ENCODE assay signal across 8 mouse cellular contexts in the genomic region with DNA sequence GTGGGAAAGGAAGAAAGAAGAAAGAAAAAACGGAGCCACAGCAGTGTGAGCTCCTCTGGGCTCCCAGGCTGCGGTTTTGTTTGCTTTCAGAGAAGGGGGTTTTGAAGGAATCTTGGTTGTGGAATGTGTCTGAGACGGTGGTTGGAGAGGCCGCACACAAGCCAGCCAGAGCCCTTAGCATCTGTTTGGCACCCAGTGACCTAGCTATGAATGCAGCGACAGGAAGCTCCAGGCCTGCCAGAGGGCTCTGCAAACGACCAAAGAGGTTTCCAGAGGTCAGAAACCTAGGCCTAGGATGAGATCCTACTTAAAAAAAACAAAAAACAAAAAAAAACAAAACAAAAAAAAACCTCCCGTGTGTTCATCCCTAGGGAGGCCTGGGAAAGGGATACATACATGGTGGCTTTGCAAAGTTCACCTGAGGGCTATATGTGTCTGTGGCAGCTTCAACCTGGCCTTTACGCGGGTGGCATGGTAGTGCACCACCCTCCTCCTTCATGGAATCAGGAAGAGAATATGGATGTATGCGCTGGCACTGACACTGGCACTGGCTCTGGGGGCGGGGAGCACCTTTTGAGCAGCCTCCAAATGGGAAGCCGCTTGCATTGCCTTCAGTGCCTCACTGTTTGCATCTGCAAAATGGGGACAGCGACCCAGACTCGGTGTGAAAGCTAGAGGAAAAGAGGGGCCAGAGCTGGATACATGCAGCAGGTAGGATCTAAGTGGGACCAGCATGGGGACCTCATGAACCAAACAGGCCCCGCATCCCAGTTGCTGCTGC. TPM values are rescaled to one million over a fixed set of nuclear protein-coding genes. Genes with fewer than 3 reads are reported as not detected.
A peak's percentile ranks its signal among the peaks of the same experiment; 100 is the strongest.
DNase-seq lines count a peak whose midpoint lies in the region; ATAC-seq lines count a peak whose summit lies in the region.

No protein-coding gene starts in this region.

- H3K4me1 ChIP-seq in forebrain, embryonic 15.5 days = peaks cover 53% of the 10 kb centered on the region
- H3K4me1 ChIP-seq in forebrain, embryonic 13.5 days = peaks cover 35% of the 10 kb centered on the region
- H3K4me1 ChIP-seq in lung, embryonic 16.5 days (replicated peaks; ENCODE audit: control insufficient read depth, insufficient read depth, low read length) = peaks cover 49% of the 10 kb centered on the region
- peaks cover 17% of the 10 kb centered on the region for H3K4me1 ChIP-seq in intestine, embryonic 14.5 days (replicated peaks; ENCODE audit: control insufficient read depth, insufficient read depth, low read length)
- peaks cover 30% of the 10 kb centered on the region for H3K4me1 ChIP-seq in stomach, embryonic 15.5 days

- no peak for DNase-seq in lung, adult 18-20 months
- no peak for DNase-seq in intestine, embryonic 14.5 days (ENCODE audit: low spot score)
- no peak for DNase-seq in urinary bladder, postnatal 10 days (ENCODE audit: low spot score)
- no peak for DNase-seq in thymus, postnatal 4 days

- H3K27me3 ChIP-seq in forebrain, embryonic 15.5 days = no peaks in the 10 kb centered on the region
- H3K27me3 ChIP-seq in forebrain, embryonic 13.5 days = no peaks in the 10 kb centered on the region
- H3K27me3 ChIP-seq in lung, embryonic 16.5 days (ENCODE audit: control insufficient read depth, insufficient read depth, low read depth, low read length) = no peaks in the 10 kb centered on the region
- H3K27me3 ChIP-seq in intestine, embryonic 14.5 days (replicated peaks; ENCODE audit: control insufficient read depth, insufficient read depth, low read length) = no peaks in the 10 kb centered on the region
- no peaks in the 10 kb centered on the region for H3K27me3 ChIP-seq in stomach, embryonic 15.5 days (replicated peaks)

- H3K4me3 ChIP-seq in forebrain, embryonic 15.5 days = no peak overlapping the region
- H3K4me3 ChIP-seq in forebrain, embryonic 13.5 days = no peak overlapping the region
- H3K4me3 ChIP-seq in lung, embryonic 16.5 days (ENCODE audit: low read length) = no peak overlapping the region
- no peak overlapping the region for H3K4me3 ChIP-seq in intestine, embryonic 14.5 days (ENCODE audit: low read depth, low read length)
- no peak overlapping the region for H3K4me3 ChIP-seq in stomach, embryonic 15.5 days (replicated peaks)

- no peak overlapping the region for H3K9ac ChIP-seq in forebrain, embryonic 15.5 days (replicated peaks)
- H3K9ac ChIP-seq in forebrain, embryonic 13.5 days = no peak overlapping the region
- peak overlapping the region; percentile 8; the same call in 1 of the 2 replicates for H3K9ac ChIP-seq in lung, embryonic 16.5 days (ENCODE audit: low read length)
- no peak overlapping the region for H3K9ac ChIP-seq in intestine, embryonic 14.5 days (ENCODE audit: low read length)
- no peak overlapping the region for H3K9ac ChIP-seq in stomach, embryonic 15.5 days

- H3K9me3 ChIP-seq in forebrain, embryonic 15.5 days = no peaks in the 10 kb centered on the region
- H3K9me3 ChIP-seq in forebrain, embryonic 13.5 days (replicated peaks) = no peaks in the 10 kb centered on the region
- no peaks in the 10 kb centered on the region for H3K9me3 ChIP-seq in lung, embryonic 16.5 days (ENCODE audit: control insufficient read depth, low read length)
- no peaks in the 10 kb centered on the region for H3K9me3 ChIP-seq in intestine, embryonic 14.5 days (ENCODE audit: control insufficient read depth, low read length)
- no peaks in the 10 kb centered on the region for H3K9me3 ChIP-seq in stomach, embryonic 15.5 days

- WGBS in forebrain, embryonic 15.5 days = 73% methylated on average over 15 of the region's 15 CpGs
- WGBS in forebrain, embryonic 13.5 days = 80% methylated on average over 15 of the region's 15 CpGs
- WGBS in lung, embryonic 16.5 days = 52% methylated on average over 15 of the region's 15 CpGs
- WGBS in intestine, embryonic 14.5 days = 62% methylated on average over 15 of the region's 15 CpGs
- WGBS in stomach, embryonic 15.5 days = 62% methylated on average over 15 of the region's 15 CpGs

- H3K36me3 ChIP-seq in forebrain, embryonic 15.5 days = peaks cover 61% of the 10 kb centered on the region
- H3K36me3 ChIP-seq in forebrain, embryonic 13.5 days (ENCODE audit: poor library complexity, severe bottlenecking) = peaks cover 88% of the 10 kb centered on the region
- H3K36me3 ChIP-seq in lung, embryonic 16.5 days (ENCODE audit: control insufficient read depth, insufficient read depth, low read length) = peaks cover 43% of the 10 kb centered on the region
- H3K36me3 ChIP-seq in intestine, embryonic 14.5 days (ENCODE audit: control insufficient read depth, insufficient read depth, low read length) = peaks cover 27% of the 10 kb centered on the region; the same call in 1 of the 2 replicates
- peaks cover 31% of the 10 kb centered on the region for H3K36me3 ChIP-seq in stomach, embryonic 15.5 days

- peak overlapping the region; percentile 42 for H3K27ac ChIP-seq in forebrain, embryonic 15.5 days (replicated peaks)
- H3K27ac ChIP-seq in forebrain, embryonic 13.5 days = no peak overlapping the region
- H3K27ac ChIP-seq in lung, embryonic 16.5 days (ENCODE audit: low read length) = peak overlapping the region; percentile 85
- peak overlapping the region; percentile 81 for H3K27ac ChIP-seq in intestine, embryonic 14.5 days (ENCODE audit: low read depth)
- peak overlapping the region; percentile 86 for H3K27ac ChIP-seq in stomach, embryonic 15.5 days

- no peak for ATAC-seq in forebrain, embryonic 15.5 days (replicated peaks)
- no peak for ATAC-seq in forebrain, embryonic 13.5 days
- peak; percentile 39; the same call in 1 of the 2 replicates for ATAC-seq in lung, embryonic 16.5 days (ENCODE audit: low read depth)
- no peak for ATAC-seq in intestine, embryonic 14.5 days (replicated peaks; ENCODE audit: low FRiP score, low TSS enrichment, low read depth)
- no peak for ATAC-seq in stomach, embryonic 15.5 days (ENCODE audit: insufficient read depth, low FRiP score, low read depth)

- H3K4me2 ChIP-seq in forebrain, embryonic 15.5 days (replicated peaks) = no peak overlapping the region
- H3K4me2 ChIP-seq in forebrain, embryonic 13.5 days = no peak overlapping the region
- H3K4me2 ChIP-seq in lung, embryonic 16.5 days (ENCODE audit: low read depth, low read length) = peak overlapping the region; percentile 6
- no peak overlapping the region for H3K4me2 ChIP-seq in intestine, embryonic 14.5 days (ENCODE audit: low read length)
- no peak overlapping the region for H3K4me2 ChIP-seq in stomach, embryonic 15.5 days

RNA-seq across cellular contexts. Expression of a gene that starts 47.0 kb away (rescaled TPM):
- polyA plus RNA-seq in forebrain, embryonic 15.5 days (2015; fragmentation: Nextera tagmentation; extraction: Ambion mirVana) = 1.4 and 1.5 TPM in 2 replicates
- 0.44 and 0.63 TPM in 2 replicates for polyA plus RNA-seq in forebrain, embryonic 13.5 days (2015; fragmentation: Nextera tagmentation; extraction: Ambion mirVana)
- polyA plus RNA-seq in lung, embryonic 16.5 days (2015; fragmentation: Nextera tagmentation; extraction: Ambion mirVana) = 5.2 and 5.9 TPM in 2 replicates
- polyA plus RNA-seq in intestine, embryonic 14.5 days (2014; fragmentation: Nextera tagmentation; extraction: Ambion mirVana) = 6.0 and 7.6 TPM in 2 replicates
- polyA plus RNA-seq in stomach, embryonic 15.5 days (2015; fragmentation: Nextera tagmentation; extraction: Ambion mirVana) = 8.7 and 9.6 TPM in 2 replicates
